Mouse (Mus musculus): ENCODE data around the gene Pbx4.
A peak's percentile ranks its signal among the peaks of the same experiment; 100 is the strongest.

Gene Pbx4

GRCm38 (mm10) chr8:69874654-69875053, 42.4 kb downstream of the Pbx4 start:
- no peak for DNase-seq (ENCODE audit: low spot score)

- no peak for DNase-seq (ENCODE audit: low spot score)
Observed at GRCm38 (mm10) chr8:69876097-69876496, 43.8 kb downstream of the Pbx4 start.

GRCm38 (mm10) chr8:69876967-69877366, 44.7 kb downstream of the Pbx4 start:
- DNase-seq (ENCODE audit: low spot score) = no peak

GRCm38 (mm10) chr8:69877396-69877795, 45.1 kb downstream of the Pbx4 start:
- no peak for DNase-seq (ENCODE audit: low spot score)

- no peak for DNase-seq (ENCODE audit: low spot score)
Observed at GRCm38 (mm10) chr8:69877992-69878391, 45.7 kb downstream of the Pbx4 start.

GRCm38 (mm10) chr8:69879678-69880077, 47.4 kb downstream of the Pbx4 start:
- no peak for DNase-seq (ENCODE audit: low spot score)

GRCm38 (mm10) chr8:69880841-69881240, 48.5 kb downstream of the Pbx4 start:
- no peak for DNase-seq (ENCODE audit: low spot score)

GRCm38 (mm10) chr8:69881261-69881865, 49.1 kb downstream of the Pbx4 start:
- no peak for DNase-seq (ENCODE audit: low spot score)

- DNase-seq (ENCODE audit: low spot score) = peak; percentile 39
Observed at GRCm38 (mm10) chr8:69882021-69882756, 49.9 kb downstream of the Pbx4 start.

- no peak for DNase-seq (ENCODE audit: low spot score)
Observed at GRCm38 (mm10) chr8:69882833-69883600, 50.7 kb downstream of the Pbx4 start.

- DNase-seq (ENCODE audit: low spot score) = no peak
Observed at GRCm38 (mm10) chr8:69884141-69884540, 51.9 kb downstream of the Pbx4 start.

- DNase-seq (ENCODE audit: low spot score) = peak; percentile 37
Observed at GRCm38 (mm10) chr8:69887289-69888243, 55.3 kb downstream of the Pbx4 start, which contains the start of gene Cilp2. Gene Cilp2 (minus strand): TSS chr8:69887687.

GRCm38 (mm10) chr8:69888244-69888866, 56.1 kb downstream of the Pbx4 start:
- no peak for DNase-seq (ENCODE audit: low spot score)

- DNase-seq (ENCODE audit: low spot score) = no peak
Observed at GRCm38 (mm10) chr8:69888902-69889301, 56.6 kb downstream of the Pbx4 start.

- DNase-seq (ENCODE audit: low spot score) = no peak
Observed at GRCm38 (mm10) chr8:69890813-69891241, 58.5 kb downstream of the Pbx4 start.

GRCm38 (mm10) chr8:69893863-69894262, 61.6 kb downstream of the Pbx4 start:
- DNase-seq (ENCODE audit: low spot score) = peak; percentile 63

- DNase-seq (ENCODE audit: low spot score) = no peak
Observed at GRCm38 (mm10) chr8:69894836-69895332, 62.6 kb downstream of the Pbx4 start.

GRCm38 (mm10) chr8:69895772-69896451, 63.6 kb downstream of the Pbx4 start:
- no peak for DNase-seq (ENCODE audit: low spot score)

- DNase-seq (ENCODE audit: low spot score) = no peak
Observed at GRCm38 (mm10) chr8:69897857-69898256, 65.6 kb downstream of the Pbx4 start.

- DNase-seq (ENCODE audit: low spot score) = no peak
Observed at GRCm38 (mm10) chr8:69899876-69900275, 67.6 kb downstream of the Pbx4 start.

All from T-cell, adult 2 months (primary cell).